Mouse (Mus musculus) bone marrow, adult 2 months (tissue): ENCODE data around the gene Smndc1.

ENCODE experiments used
- CTCF ChIP-seq: fragments of 200-500 bp; IDR thresholded peaks from 2 replicates; pipeline ENCODE4 v1.5.1; 2011; ENCODE audit warnings: low read length, control low read depth; ENCODE audit not compliant: control insufficient read depth, insufficient read depth
- POLR2A ChIP-seq: fragments of 200-500 bp; IDR thresholded peaks from 2 replicates; pipeline ENCODE4 v1.6.1; 2011; ENCODE audit warnings: low read depth, mild to moderate bottlenecking, control low read depth, low read length, borderline replicate concordance; ENCODE audit not compliant: control insufficient read depth

DNA sequence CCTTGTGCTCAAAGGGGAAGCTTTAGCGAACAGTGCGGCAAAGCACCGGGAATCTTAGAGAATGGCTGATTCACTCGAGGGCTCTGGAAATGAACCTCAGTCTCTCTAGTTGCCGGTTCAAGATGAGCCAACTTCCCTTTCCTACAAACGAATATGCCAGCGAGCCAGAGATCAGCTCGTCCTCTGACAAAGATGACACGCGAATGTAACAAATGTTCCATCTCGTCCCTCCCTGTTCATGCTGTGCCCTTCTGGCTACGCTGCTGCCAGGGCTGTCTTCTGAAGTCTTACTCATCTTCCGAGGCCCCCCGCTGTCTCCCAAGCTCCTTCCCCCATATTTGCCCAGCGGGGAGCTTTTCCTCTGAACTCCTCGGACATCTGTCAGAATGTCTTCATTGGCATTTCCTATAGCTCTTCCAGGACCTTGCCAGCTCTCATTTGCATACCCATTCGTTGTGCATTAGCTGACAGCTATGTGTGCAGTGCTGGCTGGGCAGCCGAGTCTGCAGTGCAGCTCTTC, 14.5 kb upstream of the Smndc1 start:
- TF ChIP-seq CTCF (no peak), POLR2A (no peak)
